Mouse (Mus musculus) inflammation-experienced regulatory T-cells (primary cell): ENCODE data around the gene Nkap. TPM values are rescaled to one million over a fixed set of nuclear protein-coding genes. Genes with fewer than 3 reads are reported as not detected.

Experiments used
- polyA plus RNA-seq, 2 experiments: library from polyadenylated mRNA; unstranded; fragments of 100-300 nt; shearing (Covaris generic); gene quantifications; one replicate each; pipeline ENCODE4 v1.2.1; 2017

Nkap gene
- 10 to 100 TPM; 17.7 to 21.1 TPM for polyA plus RNA-seq

GRCm38 (mm10) chrX:37126671-37127358 is at the start of gene Nkap:
Gene Nkap, plus strand, starts transcription at chrX:37126795.

GRCm38 (mm10) chrX:37084927-37085660 is 41.5 kb upstream of the Nkap start, which contains the start of gene Rpl39:
Gene Rpl39, minus strand, starts transcription at chrX:37085402.

GRCm38 (mm10) chrX:37110193-37110880 is 16.3 kb upstream of the Nkap start, which contains the start of gene Upf3b:
Gene Upf3b, minus strand, starts transcription at chrX:37110322.

GRCm38 (mm10) chrX:37168742-37169141 is 42.1 kb downstream of the Nkap start, which contains the start of gene Akap14:
Gene Akap14, minus strand, starts transcription at chrX:37168842.

GRCm38 (mm10) chrX:37191105-37191743 is 64.6 kb downstream of the Nkap start, which contains the start of the genes Ndufa1 and Rnf113a1:
Gene Ndufa1, minus strand, starts transcription at chrX:37191163.
Gene Rnf113a1, plus strand, starts transcription at chrX:37191245.

Other genes with a start within 250 kb of the Nkap start
- 1 to 10 TPM; 1.4 to 2.9 TPM for gene Nkrf, start 223.9 kb upstream of the Nkap start, polyA plus RNA-seq
- gene Sept6, start 135.0 kb upstream of the Nkap start, polyA plus RNA-seq = 100 to 1,000 TPM; 106 to 138 TPM
- not detected for gene Sowahd, start 78.0 kb upstream of the Nkap start, polyA plus RNA-seq
- gene Rpl39, start 41.4 kb upstream of the Nkap start, polyA plus RNA-seq = 100 to 1,000 TPM; 328 to 386 TPM
- gene Upf3b, start 16.5 kb upstream of the Nkap start, polyA plus RNA-seq = 10 to 100 TPM; 14.1 to 25.5 TPM
- gene Akap14, start 42.0 kb downstream of the Nkap start, polyA plus RNA-seq = under 1 TPM; 0.20 to 0.21 TPM
- 100 to 1,000 TPM; 204 to 213 TPM for gene Ndufa1, start 64.4 kb downstream of the Nkap start, polyA plus RNA-seq
- 10 to 100 TPM in 1 of 2 experiments, 1 to 10 TPM in 1; 7.4 to 12.5 TPM for gene Rnf113a1, start 64.5 kb downstream of the Nkap start, polyA plus RNA-seq
- not detected for gene Gm9, start 84.2 kb downstream of the Nkap start, polyA plus RNA-seq
- gene Rhox1, start 95.5 kb downstream of the Nkap start, polyA plus RNA-seq = under 1 TPM in 1 of 2 experiments, not detected in 1; 0.54 TPM
- gene Rhox2a, start 118.2 kb downstream of the Nkap start, polyA plus RNA-seq = not detected
- not detected for gene Rhox3a, start 123.1 kb downstream of the Nkap start, polyA plus RNA-seq
- gene Rhox4a, start 138.5 kb downstream of the Nkap start, polyA plus RNA-seq = not detected